In the genomic region with DNA sequence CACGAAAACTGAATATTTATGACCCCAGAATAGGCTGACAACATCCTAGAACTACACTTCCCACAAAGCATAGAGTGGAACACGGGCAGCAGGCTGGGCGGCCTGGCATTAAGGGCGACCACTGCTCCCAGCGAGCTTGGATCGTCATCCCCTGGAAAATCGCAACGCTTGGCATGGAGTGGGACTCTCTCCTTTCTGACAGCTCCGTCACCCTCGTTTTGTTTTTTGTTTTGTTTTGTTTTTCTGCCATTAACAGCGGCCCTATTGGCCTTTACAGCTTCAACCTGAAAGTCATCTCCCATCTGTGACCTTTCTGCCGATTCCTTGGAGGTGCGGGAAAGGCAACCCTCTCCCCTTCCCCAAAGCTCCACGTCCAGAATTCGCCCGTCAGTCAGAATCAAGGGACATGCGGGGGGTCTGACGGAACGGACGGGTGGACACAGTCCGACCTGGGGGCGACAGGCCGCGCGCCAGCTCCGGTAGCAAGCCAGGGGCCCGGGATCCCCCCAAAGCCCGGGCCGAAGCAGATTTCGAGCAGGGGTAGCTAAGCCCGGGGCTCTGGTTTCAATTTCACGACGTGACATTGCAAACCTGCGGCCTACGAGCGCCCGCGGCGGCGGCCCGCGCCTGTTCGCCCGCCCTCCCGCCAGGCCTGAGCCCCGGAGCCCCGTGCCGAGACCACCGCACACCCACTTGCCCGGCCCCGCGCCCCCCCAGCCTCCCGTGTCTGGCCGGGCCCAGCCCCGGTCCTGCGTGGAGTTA, we compare ENCODE assay signal across 8 mouse cellular contexts. TPM values are rescaled to one million over a fixed set of nuclear protein-coding genes. Genes with fewer than 3 reads are reported as not detected.
A peak's percentile ranks its signal among the peaks of the same experiment; 100 is the strongest.
DNase-seq lines count a peak whose midpoint lies in the region; ATAC-seq and TF ChIP-seq lines count a peak whose summit lies in the region.

No protein-coding gene starts in this region.

- WGBS in embryonic facial prominence, embryonic 11.5 days = under 1% methylated on average over 54 of the region's 56 CpGs
- under 1% methylated on average over 56 of the region's 56 CpGs for WGBS in heart, adult 2 months
- WGBS in kidney, adult 2 months = under 1% methylated on average over 55 of the region's 56 CpGs
- WGBS in limb, embryonic 14.5 days = under 1% methylated on average over 44 of the region's 56 CpGs
- under 1% methylated on average over 53 of the region's 56 CpGs for WGBS in midbrain, postnatal 0 days

- peak overlapping the region; percentile 93 for H3K4me3 ChIP-seq in embryonic facial prominence, embryonic 11.5 days (ENCODE audit: low read depth, low read length)
- H3K4me3 ChIP-seq in heart, adult 2 months = peak overlapping the region; percentile 83
- H3K4me3 ChIP-seq in kidney, adult 2 months (ENCODE audit: insufficient read depth, low read depth, low read length) = peak overlapping the region; percentile 68
- H3K4me3 ChIP-seq in limb, embryonic 14.5 days (replicated peaks; ENCODE audit: low read length) = peak overlapping the region; percentile 88
- H3K4me3 ChIP-seq in midbrain, postnatal 0 days (ENCODE audit: low read depth, low read length) = peak overlapping the region; percentile 90

- H3K4me1 ChIP-seq in embryonic facial prominence, embryonic 11.5 days (ENCODE audit: control insufficient read depth, insufficient read depth, low read length) = no peaks in the 10 kb centered on the region
- peaks cover 10% of the 10 kb centered on the region for H3K4me1 ChIP-seq in heart, adult 2 months (ENCODE audit: control insufficient read depth, insufficient read depth, low read length)
- H3K4me1 ChIP-seq in kidney, adult 2 months (ENCODE audit: control insufficient read depth, insufficient read depth, low read length) = peaks cover 3% of the 10 kb centered on the region; the same call in 1 of the 2 replicates
- peaks cover 7% of the 10 kb centered on the region for H3K4me1 ChIP-seq in limb, embryonic 14.5 days (ENCODE audit: control insufficient read depth, insufficient read depth, low read length)
- peaks cover 3% of the 10 kb centered on the region; the same call in 1 of the 2 replicates for H3K4me1 ChIP-seq in midbrain, postnatal 0 days (ENCODE audit: insufficient read depth, low read length)

- intact Hi-C loops in heart, adult 2 months (cut with DNase I) = loop anchor here (5.0 to 10.0 kb wide), 3 partner anchors 91 to 956 kb away; a partner anchor contains a TSS

- no peaks in the 10 kb centered on the region for H3K9me3 ChIP-seq in embryonic facial prominence, embryonic 11.5 days (replicated peaks; ENCODE audit: control insufficient read depth, low read length)
- no peaks in the 10 kb centered on the region for H3K9me3 ChIP-seq in limb, embryonic 14.5 days (ENCODE audit: control insufficient read depth, low read length)
- no peaks in the 10 kb centered on the region for H3K9me3 ChIP-seq in midbrain, postnatal 0 days (ENCODE audit: low read length)

- peak; percentile 42 to 69 for DNase-seq in urinary bladder, adult 18-20 months (ENCODE audit: low spot score in 2 of 2)
- DNase-seq in urinary bladder, adult 2 months (ENCODE audit: low spot score) = no peak
- DNase-seq in embryonic facial prominence, embryonic 11.5 days (ENCODE audit: low spot score) = peak; percentile 74
- peak; percentile 82 to 84 for DNase-seq in heart, adult 2 months
- DNase-seq in kidney, adult 2 months = peak; percentile 62
- DNase-seq in limb, embryonic 14.5 days (ENCODE audit: low spot score) = peak; percentile 59
- peak; percentile 81 for DNase-seq in midbrain, postnatal 0 days (ENCODE audit: low spot score)
- DNase-seq in spleen, postnatal 36 days (ENCODE audit: low spot score in 2 of 2) = peak; percentile 50 to 59

- TF ChIP-seq POLR2A in heart, adult 2 months (IDR thresholded peaks at IDR 0.05; ENCODE audit: insufficient read depth, low read depth, low read length) = peak; percentile 54; the same call in 1 of the 2 replicates
- no peak for TF ChIP-seq POLR2A in kidney, adult 2 months (IDR thresholded peaks at IDR 0.05; ENCODE audit: low read depth, low read length)
- no peak for TF ChIP-seq POLR2A in limb, embryonic 14.5 days (IDR thresholded peaks at IDR 0.05; ENCODE audit: borderline replicate concordance, extremely low read depth, insufficient read depth, insufficient read length)

- no peak for TF ChIP-seq CTCF in heart, adult 2 months (IDR thresholded peaks at IDR 0.05)
- TF ChIP-seq CTCF in kidney, adult 2 months (conservative IDR thresholded peaks at IDR 0.05; ENCODE audit: insufficient read depth, insufficient read length, low read depth, low read length) = no peak
- no peak for TF ChIP-seq CTCF in midbrain, postnatal 0 days (IDR thresholded peaks at IDR 0.05)

- no peaks in the 10 kb centered on the region for H3K27me3 ChIP-seq in embryonic facial prominence, embryonic 11.5 days (ENCODE audit: control insufficient read depth, insufficient read depth, low read length)
- no peaks in the 10 kb centered on the region for H3K27me3 ChIP-seq in heart, adult 2 months (ENCODE audit: control insufficient read depth, insufficient read depth, low read length)
- no peaks in the 10 kb centered on the region for H3K27me3 ChIP-seq in kidney, adult 2 months (replicated peaks; ENCODE audit: control insufficient read depth, insufficient read depth, low read length)
- no peaks in the 10 kb centered on the region for H3K27me3 ChIP-seq in limb, embryonic 14.5 days (ENCODE audit: control insufficient read depth, insufficient read depth, low read length)
- H3K27me3 ChIP-seq in midbrain, postnatal 0 days (ENCODE audit: insufficient read depth, low read length) = no peaks in the 10 kb centered on the region

- ATAC-seq in embryonic facial prominence, embryonic 11.5 days (replicated peaks; ENCODE audit: insufficient number of reproducible peaks, low FRiP score, low TSS enrichment, low read depth) = peak; percentile 68
- peak; percentile 70 for ATAC-seq in limb, embryonic 14.5 days (ENCODE audit: low FRiP score, low read depth)
- peak; percentile 76 for ATAC-seq in midbrain, postnatal 0 days (ENCODE audit: low FRiP score)

- peak overlapping the region; percentile 95 for H3K27ac ChIP-seq in embryonic facial prominence, embryonic 11.5 days (replicated peaks; ENCODE audit: low read depth, low read length)
- H3K27ac ChIP-seq in heart, adult 2 months = peak overlapping the region; percentile 95
- peak overlapping the region; percentile 78 for H3K27ac ChIP-seq in kidney, adult 2 months (ENCODE audit: insufficient read depth, low read depth, low read length)
- H3K27ac ChIP-seq in limb, embryonic 14.5 days (replicated peaks; ENCODE audit: low read depth, low read length) = peak overlapping the region; percentile 98
- H3K27ac ChIP-seq in midbrain, postnatal 0 days (ENCODE audit: low read depth, low read length) = peak overlapping the region; percentile 99

- peak overlapping the region; percentile 96 for H3K9ac ChIP-seq in embryonic facial prominence, embryonic 11.5 days (replicated peaks; ENCODE audit: low read length)
- H3K9ac ChIP-seq in heart, adult 2 months (ENCODE audit: low read depth, low read length) = peak overlapping the region; percentile 95
- peak overlapping the region; percentile 98 for H3K9ac ChIP-seq in limb, embryonic 14.5 days (ENCODE audit: low read depth, low read length, severe bottlenecking)
- H3K9ac ChIP-seq in midbrain, postnatal 0 days (replicated peaks; ENCODE audit: low read length, poor library complexity, severe bottlenecking) = peak overlapping the region; percentile 98

- peak overlapping the region; percentile 61 for H3K4me2 ChIP-seq in embryonic facial prominence, embryonic 11.5 days (ENCODE audit: low read depth, low read length)
- H3K4me2 ChIP-seq in limb, embryonic 14.5 days (replicated peaks; ENCODE audit: low read depth, low read length, severe bottlenecking) = peak overlapping the region; percentile 71
- H3K4me2 ChIP-seq in midbrain, postnatal 0 days (ENCODE audit: low read depth, low read length, poor library complexity, severe bottlenecking) = peak overlapping the region; percentile 73

- peaks cover 2% of the 10 kb centered on the region; the same call in 1 of the 2 replicates for H3K79me2 ChIP-seq in heart, adult 2 months (replicated peaks; ENCODE audit: control insufficient read depth, insufficient read depth, low read length)

- H3K36me3 ChIP-seq in embryonic facial prominence, embryonic 11.5 days (replicated peaks; ENCODE audit: control insufficient read depth, insufficient read depth, low read depth, low read length) = no peaks in the 10 kb centered on the region
- H3K36me3 ChIP-seq in heart, adult 2 months (ENCODE audit: control insufficient read depth, insufficient read depth, low read length) = no peaks in the 10 kb centered on the region; the same call in none of the 2 replicates
- no peaks in the 10 kb centered on the region for H3K36me3 ChIP-seq in kidney, adult 2 months (ENCODE audit: control insufficient read depth, insufficient read depth, low read length)
- no peaks in the 10 kb centered on the region for H3K36me3 ChIP-seq in limb, embryonic 14.5 days (ENCODE audit: control insufficient read depth, insufficient read depth, low read length)
- no peaks in the 10 kb centered on the region for H3K36me3 ChIP-seq in midbrain, postnatal 0 days (ENCODE audit: insufficient read depth, low read length)

- TF ChIP-seq EP300 in heart, adult 2 months (IDR thresholded peaks at IDR 0.05; ENCODE audit: insufficient read depth, low read depth, low read length) = no peak

RNA-seq across cellular contexts. Expression of a gene that starts 1.3 kb away (rescaled TPM):
- polyA plus RNA-seq in urinary bladder, adult 2 months (2012; rRNA removed) = 25.0 and 31.5 TPM in 2 replicates
- 40.5 and 47.2 TPM in 2 replicates for polyA plus RNA-seq in embryonic facial prominence, embryonic 11.5 days (2014; fragmentation: Nextera tagmentation; extraction: Ambion mirVana)
- 100 to 1,000 TPM; 182 to 219 TPM for total RNA-seq in heart, adult 2 months (2021)
- polyA plus RNA-seq in heart, adult 2 months (2012; rRNA removed) = 16.1 and 41.7 TPM in 2 replicates
- polyA plus RNA-seq in kidney, adult 2 months (2012; rRNA removed) = 10.4 and 11.4 TPM in 2 replicates
- polyA plus RNA-seq in limb, embryonic 14.5 days (2012; rRNA removed) = 21.4 and 25.7 TPM in 2 replicates
- polyA plus RNA-seq in limb, embryonic 14.5 days (2014; fragmentation: Nextera tagmentation; extraction: Ambion mirVana) = 41.9 and 46.9 TPM in 2 replicates
- 64.8 and 77.5 TPM in 2 replicates for total RNA-seq in midbrain, postnatal 0 days (2014; rRNA removed)
- polyA plus RNA-seq in midbrain, postnatal 0 days (2015; fragmentation: Nextera tagmentation; extraction: Ambion mirVana) = 28.4 and 36.8 TPM in 2 replicates

RNA-seq across cellular contexts. Expression of a gene that starts 32.2 kb away (rescaled TPM):
- 0.06 and 0.15 TPM in 2 replicates for polyA plus RNA-seq in urinary bladder, adult 2 months (2012; rRNA removed)
- polyA plus RNA-seq in embryonic facial prominence, embryonic 11.5 days (2014; fragmentation: Nextera tagmentation; extraction: Ambion mirVana) = 0.97 and 1.4 TPM in 2 replicates
- total RNA-seq in heart, adult 2 months (2021) = under 1 TPM in 1 of 2 experiments, not detected in 1; 0.14 TPM
- polyA plus RNA-seq in heart, adult 2 months (2012; rRNA removed) = 0.09 TPM in 1 of 2 replicates, not detected in the other
- polyA plus RNA-seq in kidney, adult 2 months (2012; rRNA removed) = 0.11 TPM in 1 of 2 replicates, not detected in the other
- polyA plus RNA-seq in limb, embryonic 14.5 days (2012; rRNA removed) = 1.8 and 2.5 TPM in 2 replicates
- polyA plus RNA-seq in limb, embryonic 14.5 days (2014; fragmentation: Nextera tagmentation; extraction: Ambion mirVana) = 0.91 and 1.5 TPM in 2 replicates
- 4.9 and 7.6 TPM in 2 replicates for total RNA-seq in midbrain, postnatal 0 days (2014; rRNA removed)
- polyA plus RNA-seq in midbrain, postnatal 0 days (2015; fragmentation: Nextera tagmentation; extraction: Ambion mirVana) = 2.2 and 2.4 TPM in 2 replicates
